Mouse (Mus musculus) layer of hippocampus, postnatal 25 days (tissue): ENCODE results near the gene Gpr135. TPM values are rescaled to one million over a fixed set of nuclear protein-coding genes. Genes with fewer than 3 reads are reported as not detected.

Experiments used
- DNase-seq, 2 experiments: peaks; one replicate each; pipeline ENCODE4 v3.0.0; 2022; ENCODE audit warnings: mixed read lengths in 2 of 2, low spot score in 1 of 2; ENCODE audit errors: extremely low spot score in 1 of 2
- total RNA-seq, 2 experiments: library from RNA; stranded (reverse); gene quantifications; 2 replicates each; pipeline ENCODE4 v1.2.3; 2021

The Gpr135 gene
- total RNA-seq, result 10 to 100 TPM; 13.4 TPM

- peak; percentile 84 to 88 for DNase-seq
Measured at GRCm38 (mm10) chr12:72070327-72071269, at the start of gene Gpr135. Gene Gpr135 (minus strand): TSS chr12:72071125.

GRCm38 (mm10) chr12:72115686-72116345, 44.9 kb upstream of the Gpr135 start:
- DNase-seq, result no peak

- DNase-seq, result no peak
Measured at GRCm38 (mm10) chr12:72115126-72115525, 44.2 kb upstream of the Gpr135 start.

- DNase-seq, result peak; percentile 40 to 61
Measured at GRCm38 (mm10) chr12:72104525-72105281, 33.8 kb upstream of the Gpr135 start.

GRCm38 (mm10) chr12:72104027-72104426, 33.1 kb upstream of the Gpr135 start:
- DNase-seq, result no peak

- DNase-seq, result no peak
Measured at GRCm38 (mm10) chr12:72102776-72103175, 31.9 kb upstream of the Gpr135 start.

- DNase-seq, result no peak
Measured at GRCm38 (mm10) chr12:72096966-72097365, 26.0 kb upstream of the Gpr135 start.

- no peak for DNase-seq
Measured at GRCm38 (mm10) chr12:72089802-72090201, 18.9 kb upstream of the Gpr135 start.

- no peak for DNase-seq
Measured at GRCm38 (mm10) chr12:72086166-72086825, 15.4 kb upstream of the Gpr135 start.

GRCm38 (mm10) chr12:72085329-72086165, 14.6 kb upstream of the Gpr135 start, which contains the start of the genes L3hypdh and Jkamp:
Gene L3hypdh (minus strand): TSS chr12:72085439.
Gene Jkamp (plus strand): TSS chr12:72085589.
- DNase-seq, result peak; percentile 95

GRCm38 (mm10) chr12:72085024-72085328, 14.1 kb upstream of the Gpr135 start:
- DNase-seq, result peak in 1 of 2 experiments; percentile 36

- DNase-seq, result peak in 1 of 2 experiments; percentile 20
Measured at GRCm38 (mm10) chr12:72084261-72085023, 13.5 kb upstream of the Gpr135 start.

- no peak for DNase-seq
Measured at GRCm38 (mm10) chr12:72083265-72083664, 12.3 kb upstream of the Gpr135 start.

- DNase-seq, result no peak
Measured at GRCm38 (mm10) chr12:72082370-72082769, 11.4 kb upstream of the Gpr135 start.

GRCm38 (mm10) chr12:72081961-72082360, 11.0 kb upstream of the Gpr135 start:
- no peak for DNase-seq

GRCm38 (mm10) chr12:72078248-72078647, 7.3 kb upstream of the Gpr135 start:
- no peak for DNase-seq

GRCm38 (mm10) chr12:72069626-72070326, 1.1 kb downstream of the Gpr135 start:
- no peak for DNase-seq

GRCm38 (mm10) chr12:72057780-72058179, 13.1 kb downstream of the Gpr135 start:
- no peak for DNase-seq
